ENCODE assay signal across 10 mouse cellular contexts in the genomic region with DNA sequence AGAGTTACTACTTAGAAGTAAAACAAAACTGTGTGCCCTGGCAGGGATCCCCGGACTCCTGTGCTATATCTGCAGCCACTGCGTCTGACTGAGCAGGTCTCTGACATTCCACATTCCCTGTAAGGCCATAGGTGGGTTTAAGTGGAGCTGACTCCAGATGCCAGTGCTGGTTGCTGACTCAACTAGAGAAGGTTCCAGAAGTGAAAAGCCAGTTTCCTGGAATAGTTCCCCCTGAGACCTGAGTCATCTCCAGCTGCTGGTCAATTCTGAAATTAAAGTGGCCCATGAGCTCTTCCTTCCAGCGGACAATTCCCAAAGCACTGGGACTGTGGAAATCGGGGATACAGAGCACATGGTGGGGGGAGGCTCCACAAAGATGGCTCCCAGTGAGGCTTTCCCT. TPM values are rescaled to one million over a fixed set of nuclear protein-coding genes. Genes with fewer than 3 reads are reported as not detected.
DNase-seq lines count a peak whose midpoint lies in the region; ATAC-seq lines count a peak whose summit lies in the region.
"Had no signal": no experiment of that assay in that cellular context is flagged by ENCODE, and none has a peak within 500 bp of the region (broad histone marks: within the 10 kb centered on the region; RNA-seq: fewer than 3 reads in every experiment).

No protein-coding gene starts in this region.

- no peaks in the 10 kb centered on the region for H3K9me3 ChIP-seq in embryonic facial prominence, embryonic 11.5 days (replicated peaks; ENCODE audit: control insufficient read depth, low read length)
- no peaks in the 10 kb centered on the region for H3K9me3 ChIP-seq in heart, embryonic 12.5 days (replicated peaks)
- no peaks in the 10 kb centered on the region for H3K9me3 ChIP-seq in lung, embryonic 15.5 days
- H3K9me3 ChIP-seq in hindbrain, embryonic 16.5 days (ENCODE audit: control insufficient read depth, low read length) = no peaks in the 10 kb centered on the region
- H3K9me3 ChIP-seq: neural tube, embryonic 12.5 days had no signal

- H3K27me3 ChIP-seq in embryonic facial prominence, embryonic 11.5 days (ENCODE audit: control insufficient read depth, insufficient read depth, low read length) = no peaks in the 10 kb centered on the region
- 0 out of 2 replicates have a peak, but pooled peaks cover 10% of the 10 kb centered on the region for H3K27me3 ChIP-seq in heart, embryonic 12.5 days (replicated peaks)
- no peaks in the 10 kb centered on the region for H3K27me3 ChIP-seq in lung, embryonic 15.5 days
- H3K27me3 ChIP-seq in hindbrain, embryonic 16.5 days (replicated peaks; ENCODE audit: control insufficient read depth, insufficient read depth, low read length) = no peaks in the 10 kb centered on the region
- H3K27me3 ChIP-seq: neural tube, embryonic 12.5 days had no signal

- H3K27ac ChIP-seq in embryonic facial prominence, embryonic 11.5 days (replicated peaks; ENCODE audit: low read depth, low read length) = 0 out of 2 replicates have a peak overlapping the region, but pooled peaks have one; percentile 7
- H3K27ac ChIP-seq in heart, embryonic 12.5 days (ENCODE audit: poor library complexity, severe bottlenecking) = peak overlapping the region; percentile 34; the same call in 1 of the 2 replicates
- peak overlapping the region; percentile 77 for H3K27ac ChIP-seq in lung, embryonic 15.5 days
- no peak overlapping the region for H3K27ac ChIP-seq in hindbrain, embryonic 16.5 days (ENCODE audit: low read depth, low read length)
- H3K27ac ChIP-seq: liver, embryonic 14.5 days; neural tube, embryonic 12.5 days had no signal

- H3K9ac ChIP-seq in embryonic facial prominence, embryonic 11.5 days (replicated peaks; ENCODE audit: low read length) = no peak overlapping the region
- no peak overlapping the region for H3K9ac ChIP-seq in heart, embryonic 12.5 days
- H3K9ac ChIP-seq in lung, embryonic 15.5 days = no peak overlapping the region
- no peak overlapping the region for H3K9ac ChIP-seq in hindbrain, embryonic 16.5 days (ENCODE audit: low read depth, low read length)
- H3K9ac ChIP-seq: liver, embryonic 14.5 days; neural tube, embryonic 12.5 days had no signal

- no peaks in the 10 kb centered on the region for H3K36me3 ChIP-seq in embryonic facial prominence, embryonic 11.5 days (replicated peaks; ENCODE audit: control insufficient read depth, insufficient read depth, low read depth, low read length)
- no peaks in the 10 kb centered on the region for H3K36me3 ChIP-seq in heart, embryonic 12.5 days
- no peaks in the 10 kb centered on the region for H3K36me3 ChIP-seq in lung, embryonic 15.5 days
- no peaks in the 10 kb centered on the region for H3K36me3 ChIP-seq in hindbrain, embryonic 16.5 days (ENCODE audit: control insufficient read depth, insufficient read depth, low read length)
- H3K36me3 ChIP-seq: neural tube, embryonic 12.5 days had no signal

- 69% methylated on average over 4 of the region's 4 CpGs for WGBS in embryonic facial prominence, embryonic 11.5 days
- 56% methylated on average over 4 of the region's 4 CpGs for WGBS in heart, embryonic 12.5 days
- 58% methylated on average over 4 of the region's 4 CpGs for WGBS in lung, embryonic 15.5 days
- WGBS in hindbrain, embryonic 16.5 days = 82% methylated on average over 4 of the region's 4 CpGs

- no peak overlapping the region for H3K4me3 ChIP-seq in embryonic facial prominence, embryonic 11.5 days (ENCODE audit: low read depth, low read length)
- H3K4me3 ChIP-seq in heart, embryonic 12.5 days = no peak overlapping the region
- no peak overlapping the region for H3K4me3 ChIP-seq in lung, embryonic 15.5 days
- no peak overlapping the region for H3K4me3 ChIP-seq in hindbrain, embryonic 16.5 days (ENCODE audit: low read length)
- H3K4me3 ChIP-seq: neural tube, embryonic 12.5 days had no signal

- 0 out of 2 replicates have a peak, but pooled peaks cover 4% of the 10 kb centered on the region for H3K4me1 ChIP-seq in embryonic facial prominence, embryonic 11.5 days (ENCODE audit: control insufficient read depth, insufficient read depth, low read length)
- H3K4me1 ChIP-seq in heart, embryonic 12.5 days (replicated peaks) = peaks cover 39% of the 10 kb centered on the region
- peaks cover 50% of the 10 kb centered on the region for H3K4me1 ChIP-seq in lung, embryonic 15.5 days
- H3K4me1 ChIP-seq in hindbrain, embryonic 16.5 days (ENCODE audit: control insufficient read depth, insufficient read depth, low read depth, low read length) = no peaks in the 10 kb centered on the region; the same call in 1 of the 2 replicates
- H3K4me1 ChIP-seq: neural tube, embryonic 12.5 days had no signal

- ATAC-seq in embryonic facial prominence, embryonic 11.5 days (replicated peaks; ENCODE audit: insufficient number of reproducible peaks, low FRiP score, low TSS enrichment, low read depth) = no peak
- ATAC-seq in heart, embryonic 12.5 days (ENCODE audit: insufficient number of reproducible peaks, low FRiP score) = no peak
- no peak for ATAC-seq in lung, embryonic 15.5 days (ENCODE audit: borderline replicate concordance, extremely low read depth, low FRiP score, low TSS enrichment)
- no peak for ATAC-seq in hindbrain, embryonic 16.5 days

- DNase-seq in adrenal gland, postnatal 10 days = peak; percentile 17
- DNase-seq in adrenal gland, postnatal 4 days (ENCODE audit: low spot score in 2 of 2) = no peak
- no peak for DNase-seq in embryonic facial prominence, embryonic 11.5 days (ENCODE audit: low spot score)
- no peak for DNase-seq in cerebellum, postnatal 36 days
- DNase-seq in cerebellum, postnatal 14 days = no peak

- H3K4me2 ChIP-seq in embryonic facial prominence, embryonic 11.5 days (ENCODE audit: low read depth, low read length) = no peak overlapping the region; the same call in 1 of the 2 replicates
- H3K4me2 ChIP-seq in heart, embryonic 12.5 days = peak overlapping the region; percentile 30; the same call in 1 of the 2 replicates
- peak overlapping the region; percentile 9 for H3K4me2 ChIP-seq in lung, embryonic 15.5 days
- H3K4me2 ChIP-seq in hindbrain, embryonic 16.5 days (ENCODE audit: low read length) = no peak overlapping the region
- H3K4me2 ChIP-seq: neural tube, embryonic 12.5 days had no signal

RNA-seq across cellular contexts. Expression of a gene that starts 5.1 kb away (rescaled TPM):
- 100 to 1,000 TPM; 124 to 127 TPM for total RNA-seq in adrenal gland, postnatal 10 days (2021)
- total RNA-seq in adrenal gland, postnatal 4 days (2021) = 100 to 1,000 TPM; 124 to 131 TPM
- polyA plus RNA-seq in embryonic facial prominence, embryonic 11.5 days (2014; fragmentation: Nextera tagmentation; extraction: Ambion mirVana) = 17.4 and 19.5 TPM in 2 replicates
- 10.5 and 11.3 TPM in 2 replicates for polyA plus RNA-seq in heart, embryonic 12.5 days (2016; fragmentation: Nextera tagmentation; extraction: Ambion mirVana)
- polyA plus RNA-seq in lung, embryonic 15.5 days (2015; fragmentation: Nextera tagmentation; extraction: Ambion mirVana) = 72.9 and 81.8 TPM in 2 replicates
- polyA plus RNA-seq in hindbrain, embryonic 16.5 days (2015; fragmentation: Nextera tagmentation; extraction: Ambion mirVana) = 6.9 and 14.5 TPM in 2 replicates

Comparison
In these comparisons a context has a peak if more than half of its experiments do, and no peak if none do; other contexts are left out.
1. H3K4me2 ChIP-seq: peak in heart, embryonic 12.5 days (single experiment) and lung, embryonic 15.5 days (single experiment); none in embryonic facial prominence, embryonic 11.5 days (single experiment) and hindbrain, embryonic 16.5 days (single experiment).